Mouse (Mus musculus) embryonic facial prominence, embryonic 14.5 days (tissue): ENCODE measurements around the gene Ccn5. TPM values are rescaled to one million over a fixed set of nuclear protein-coding genes. Genes with fewer than 3 reads are reported as not detected.

ENCODE experiments used
- ATAC-seq: fragments of 200-750 bp; cut with Nextera tagmentation; 2 replicates; pipeline ENCODE4 v1.8.0; 2017; ENCODE audit warnings: low read depth, moderate number of reproducible peaks, moderate TSS enrichment
- DNase-seq: peaks from one replicate; pipeline ENCODE4 v3.0.0-alpha.2; 2015; ENCODE audit warnings: low spot score
- H3K27ac ChIP-seq: fragments of 300-500 bp; sonication (generic); replicated peaks from 2 replicates; pipeline ENCODE4 v1.5.1; 2014; ENCODE audit warnings: low read depth, mild to moderate bottlenecking, low read length, moderate library complexity
- H3K27me3 ChIP-seq: fragments of 300-500 bp; sonication (generic); replicated peaks from 2 replicates; pipeline ENCODE4 v1.6.1; 2014; ENCODE audit warnings: low read length; ENCODE audit not compliant: control insufficient read depth, insufficient read depth
- H3K36me3 ChIP-seq: fragments of 300-500 bp; sonication (generic); 2 replicates; pipeline ENCODE4 v1.6.1; 2014; ENCODE audit warnings: low read length, mixed read lengths; ENCODE audit not compliant: control insufficient read depth, insufficient read depth
- H3K4me1 ChIP-seq: fragments of 300-500 bp; sonication (generic); 2 replicates; pipeline ENCODE4 v1.6.1; 2014; ENCODE audit warnings: antibody characterized with exemption, low read length; ENCODE audit not compliant: control insufficient read depth, insufficient read depth
- H3K4me2 ChIP-seq: fragments of 300-500 bp; sonication (generic); 2 replicates; pipeline ENCODE4 v1.6.1; 2014; ENCODE audit warnings: low read depth, mild to moderate bottlenecking, low read length, moderate library complexity, mixed read lengths
- H3K4me3 ChIP-seq: fragments of 300-500 bp; sonication (generic); 2 replicates; pipeline ENCODE4 v1.5.1; 2014; ENCODE audit warnings: low read depth, mild to moderate bottlenecking, low read length
- H3K9ac ChIP-seq: fragments of 300-500 bp; sonication (generic); 2 replicates; pipeline ENCODE4 v1.6.1; 2014; ENCODE audit warnings: low read depth, mild to moderate bottlenecking, low read length, moderate library complexity, mixed read lengths
- H3K9me3 ChIP-seq: fragments of 300-500 bp; sonication (generic); 2 replicates; pipeline ENCODE4 v1.6.1; 2016; ENCODE audit warnings: low read length; ENCODE audit not compliant: control insufficient read depth
- WGBS: fragments of 180-500 bp; shearing (Covaris S2); extraction: QIAGEN DNeasy Blood & Tissue Kit; methylation state at CpG from one replicate; pipeline ENCODE4 v1.1.7; 2014; 5-methylcytosine and 5-hydroxymethylcytosine counted together
- polyA plus RNA-seq: library from polyadenylated mRNA; unstranded; fragments of >200 nt; fragmentation: Nextera tagmentation; extraction: Ambion mirVana; gene quantifications from 2 replicates; pipeline ENCODE4 v1.2.1, GENCODE M21; 2014

The Ccn5 gene
- polyA plus RNA-seq, 1 experiment from 2014 or later, result 3.0 TPM

GRCm38 (mm10) chr2:163858254-163858947, 37.7 kb downstream of the Ccn5 start:
- H3K27ac ChIP-seq, result no peak overlapping the region
- H3K4me3 ChIP-seq, result no peak overlapping the region; the same call in 1 of the 2 replicates
- H3K9ac ChIP-seq, result no peak overlapping the region
- no peaks in the 10 kb centered on the region for H3K9me3 ChIP-seq
- peak; percentile 47; the same call in 1 of the 2 replicates for ATAC-seq
- H3K36me3 ChIP-seq, result no peaks in the 10 kb centered on the region
- DNase-seq, result no peak
- H3K27me3 ChIP-seq, result peaks cover 50% of the 10 kb centered on the region
- H3K4me1 ChIP-seq, result no peaks in the 10 kb centered on the region
- H3K4me2 ChIP-seq, result peak overlapping the region; percentile 40
- 11% methylated on average over 25 of the region's 50 CpGs for WGBS

- Histone ChIP-seq H3K4me2 (no peak overlapping the region), H3K9ac (no peak overlapping the region), H3K27ac (no peak overlapping the region), H3K36me3 (no peaks in the 10 kb centered on the region), H3K4me3 (no peak overlapping the region), H3K4me1 (no peaks in the 10 kb centered on the region), H3K9me3 (no peaks in the 10 kb centered on the region), H3K27me3 (no peaks in the 10 kb centered on the region; the same call in 1 of the 2 replicates)
- no peak for DNase-seq
- WGBS, result 85% methylated on average over 5 of the region's 5 CpGs
- no peak for ATAC-seq
Measured at GRCm38 (mm10) chr2:163865311-163865710, 44.6 kb downstream of the Ccn5 start.

- H3K27me3 ChIP-seq, result peaks cover 5% of the 10 kb centered on the region; the same call in 1 of the 2 replicates
Measured at GRCm38 (mm10) chr2:163866061-163866460, 45.4 kb downstream of the Ccn5 start.

GRCm38 (mm10) chr2:163869783-163870182, 49.1 kb downstream of the Ccn5 start:
- H3K27me3 ChIP-seq, result 0 out of 2 replicates have a peak, but pooled peaks cover 5% of the 10 kb centered on the region
- H3K36me3 ChIP-seq, result no peaks in the 10 kb centered on the region
- H3K4me3 ChIP-seq, result no peak overlapping the region
- no peak for DNase-seq
- no peak overlapping the region for H3K4me2 ChIP-seq
- WGBS, result 60% methylated on average over 5 of the region's 5 CpGs
- no peak for ATAC-seq
- H3K9me3 ChIP-seq, result no peaks in the 10 kb centered on the region
- no peak overlapping the region for H3K27ac ChIP-seq
- H3K4me1 ChIP-seq, result no peaks in the 10 kb centered on the region
- H3K9ac ChIP-seq, result no peak overlapping the region

More at GRCm38 (mm10) chr2:163866061-163866460, 45.4 kb downstream of the Ccn5 start:
- no peaks in the 10 kb centered on the region for H3K36me3 ChIP-seq
- no peak overlapping the region for H3K9ac ChIP-seq
- DNase-seq, result no peak
- no peak for ATAC-seq
- 72% methylated on average over 9 of the region's 9 CpGs for WGBS
- no peak overlapping the region for H3K4me3 ChIP-seq
- H3K9me3 ChIP-seq, result no peaks in the 10 kb centered on the region
- no peaks in the 10 kb centered on the region for H3K4me1 ChIP-seq
- no peak overlapping the region for H3K27ac ChIP-seq
- H3K4me2 ChIP-seq, result no peak overlapping the region

- Histone ChIP-seq H3K27ac (no peak overlapping the region), H3K36me3 (no peaks in the 10 kb centered on the region), H3K4me2 (no peak overlapping the region), H3K9ac (no peak overlapping the region), H3K9me3 (no peaks in the 10 kb centered on the region), H3K4me1 (0 out of 2 replicates have a peak, but pooled peaks cover 3% of the 10 kb centered on the region), H3K27me3 (0 out of 2 replicates have a peak, but pooled peaks cover 5% of the 10 kb centered on the region), H3K4me3 (no peak overlapping the region)
- WGBS, result 79% methylated on average over 4 of the region's 4 CpGs
- DNase-seq, result no peak
- no peak for ATAC-seq
Measured at GRCm38 (mm10) chr2:163871266-163871665, 50.6 kb downstream of the Ccn5 start.

GRCm38 (mm10) chr2:163871906-163872305, 51.2 kb downstream of the Ccn5 start:
- ATAC-seq (no peak), DNase-seq (no peak)
- Histone ChIP-seq H3K4me1 (0 out of 2 replicates have a peak, but pooled peaks cover 3% of the 10 kb centered on the region), H3K4me2 (no peak overlapping the region), H3K27me3 (0 out of 2 replicates have a peak, but pooled peaks cover 5% of the 10 kb centered on the region), H3K4me3 (no peak overlapping the region), H3K36me3 (no peaks in the 10 kb centered on the region), H3K27ac (no peak overlapping the region), H3K9ac (no peak overlapping the region), H3K9me3 (no peaks in the 10 kb centered on the region)
- 43% methylated on average over 3 of the region's 3 CpGs for WGBS

GRCm38 (mm10) chr2:163874877-163875276, 54.2 kb downstream of the Ccn5 start:
- Histone ChIP-seq H3K9me3 (no peaks in the 10 kb centered on the region), H3K9ac (no peak overlapping the region), H3K36me3 (no peaks in the 10 kb centered on the region), H3K4me1 (0 out of 2 replicates have a peak, but pooled peaks cover 3% of the 10 kb centered on the region), H3K27me3 (0 out of 2 replicates have a peak, but pooled peaks cover 5% of the 10 kb centered on the region), H3K4me2 (no peak overlapping the region), H3K4me3 (no peak overlapping the region), H3K27ac (no peak overlapping the region)
- ATAC-seq, result no peak
- WGBS, result 35% methylated on average over 5 of the region's 5 CpGs
- DNase-seq, result no peak

- DNase-seq (peak; percentile 33), ATAC-seq (peak; percentile 68)
- Histone ChIP-seq H3K36me3 (no peaks in the 10 kb centered on the region), H3K27me3 (0 out of 2 replicates have a peak, but pooled peaks cover 4% of the 10 kb centered on the region), H3K4me1 (0 out of 2 replicates have a peak, but pooled peaks cover 3% of the 10 kb centered on the region), H3K4me3 (no peak overlapping the region), H3K4me2 (no peak overlapping the region), H3K27ac (no peak overlapping the region), H3K9me3 (no peaks in the 10 kb centered on the region), H3K9ac (no peak overlapping the region)
- WGBS, result 65% methylated on average over 7 of the region's 7 CpGs
Measured at GRCm38 (mm10) chr2:163875484-163875883, 54.8 kb downstream of the Ccn5 start.
